In genomic region chr12:80157675-80158074, GRCm38 (mm10) we compare ENCODE assay signal across 9 mouse cellular contexts. TPM values are rescaled to one million over a fixed set of nuclear protein-coding genes. Genes with fewer than 3 reads are reported as not detected.
DNase-seq lines count a peak whose midpoint lies in the region; ATAC-seq lines count a peak whose summit lies in the region.
"Had no signal": no experiment of that assay in that cellular context is flagged by ENCODE, and none has a peak within 500 bp of the region (broad histone marks: within the 10 kb centered on the region; RNA-seq: fewer than 3 reads in every experiment).

No protein-coding gene starts in this region.

- no peaks in the 10 kb centered on the region for H3K4me1 ChIP-seq in embryonic facial prominence, embryonic 11.5 days (ENCODE audit: control insufficient read depth, insufficient read depth, low read length)
- H3K4me1 ChIP-seq in embryonic facial prominence, embryonic 10.5 days = no peaks in the 10 kb centered on the region
- H3K4me1 ChIP-seq: midbrain, embryonic 12.5 days had no signal

- H3K4me2 ChIP-seq in embryonic facial prominence, embryonic 11.5 days (ENCODE audit: low read depth, low read length) = no peak overlapping the region
- H3K4me2 ChIP-seq: midbrain, embryonic 12.5 days had no signal

- no peaks in the 10 kb centered on the region for H3K36me3 ChIP-seq in embryonic facial prominence, embryonic 11.5 days (replicated peaks; ENCODE audit: control insufficient read depth, insufficient read depth, low read depth, low read length)
- no peaks in the 10 kb centered on the region for H3K36me3 ChIP-seq in embryonic facial prominence, embryonic 10.5 days (replicated peaks)
- H3K36me3 ChIP-seq: midbrain, embryonic 12.5 days had no signal

- no peak for ATAC-seq in embryonic facial prominence, embryonic 11.5 days (replicated peaks; ENCODE audit: insufficient number of reproducible peaks, low FRiP score, low TSS enrichment, low read depth)
- ATAC-seq in megakaryocyte-erythroid progenitor cell, adult 5-6 weeks (replicated peaks; ENCODE audit: low FRiP score, low TSS enrichment, poor library complexity, severe bottlenecking) = 0 out of 2 replicates have a peak, but pooled peaks have one; percentile 47

- H3K27ac ChIP-seq in embryonic facial prominence, embryonic 11.5 days (replicated peaks; ENCODE audit: low read depth, low read length) = no peak overlapping the region
- H3K27ac ChIP-seq in embryonic facial prominence, embryonic 10.5 days (replicated peaks) = no peak overlapping the region
- H3K27ac ChIP-seq: midbrain, embryonic 12.5 days had no signal

- peak; percentile 59 for DNase-seq in embryonic facial prominence, embryonic 11.5 days (ENCODE audit: low spot score)
- DNase-seq in embryonic facial prominence, embryonic 10.5 days (ENCODE audit: low spot score) = no peak
- DNase-seq in left cerebral cortex, postnatal 25 days (ENCODE audit: low spot score in 2 of 2) = peak; percentile 45 to 58
- no peak for DNase-seq in left cerebral cortex, postnatal 4 days
- DNase-seq in R1 (ENCODE audit: low read depth, low spot score) = peak; percentile 35
- no peak for DNase-seq in gastrocnemius, postnatal 14 days
- DNase-seq in kidney, postnatal 4 days = no peak

- no peaks in the 10 kb centered on the region for H3K27me3 ChIP-seq in embryonic facial prominence, embryonic 11.5 days (ENCODE audit: control insufficient read depth, insufficient read depth, low read length)
- no peaks in the 10 kb centered on the region for H3K27me3 ChIP-seq in embryonic facial prominence, embryonic 10.5 days (replicated peaks; ENCODE audit: low read depth, poor library complexity, severe bottlenecking)

- no peak overlapping the region for H3K9ac ChIP-seq in embryonic facial prominence, embryonic 11.5 days (replicated peaks; ENCODE audit: low read length)
- H3K9ac ChIP-seq: midbrain, embryonic 12.5 days had no signal

- H3K4me3 ChIP-seq in embryonic facial prominence, embryonic 11.5 days (ENCODE audit: low read depth, low read length) = no peak overlapping the region
- no peak overlapping the region for H3K4me3 ChIP-seq in embryonic facial prominence, embryonic 10.5 days
- H3K4me3 ChIP-seq: midbrain, embryonic 12.5 days had no signal

- no peaks in the 10 kb centered on the region for H3K9me3 ChIP-seq in embryonic facial prominence, embryonic 11.5 days (replicated peaks; ENCODE audit: control insufficient read depth, low read length)
- no peaks in the 10 kb centered on the region for H3K9me3 ChIP-seq in embryonic facial prominence, embryonic 10.5 days
- H3K9me3 ChIP-seq: midbrain, embryonic 12.5 days had no signal

- 9% methylated on average over 5 of the region's 5 CpGs for WGBS in embryonic facial prominence, embryonic 11.5 days
- 15% methylated on average over 5 of the region's 5 CpGs for WGBS in embryonic facial prominence, embryonic 10.5 days

- intact Hi-C loops in left cerebral cortex, postnatal 25 days (cut with DNase I) = loop anchor here (2.0 to 5.0 kb wide), 3 partner anchors 230 to 567 kb away; partner anchors contain the start of gene Exd2
- intact Hi-C loops in left cerebral cortex, postnatal 4 days (cut with DNase I) = loop anchor here (5.0 kb wide), 1 partner anchor 230 kb away; no protein-coding TSS in a partner anchor
- intact Hi-C loops in gastrocnemius, postnatal 14 days (cut with DNase I; ENCODE audit: low total_unique reads) = loop anchor here (5.0 kb wide), 1 partner anchor 220 kb away; no protein-coding TSS in a partner anchor

RNA-seq across cellular contexts. Expression of gene Zfp36l1, which starts 44.9 kb away (rescaled TPM):
- 154 and 160 TPM in 2 replicates for polyA plus RNA-seq in embryonic facial prominence, embryonic 11.5 days (2014; fragmentation: Nextera tagmentation; extraction: Ambion mirVana)
- polyA plus RNA-seq in embryonic facial prominence, embryonic 10.5 days (2016; fragmentation: Nextera tagmentation; extraction: Ambion mirVana) = 114 and 119 TPM in 2 replicates
- total RNA-seq in left cerebral cortex, postnatal 25 days (2021) = 10 to 100 TPM; 35.3 to 42.8 TPM
- 10 to 100 TPM; 47.2 to 54.4 TPM for total RNA-seq in left cerebral cortex, postnatal 4 days (2021)
- total RNA-seq in megakaryocyte-erythroid progenitor cell, adult 5-6 weeks (2014; fragmentation: Nextera tagmentation) = 76.1 and 121 TPM in 2 replicates
- total RNA-seq in megakaryocyte-erythroid progenitor cell, adult 5-6 weeks (2017) = 12.4 and 18.5 TPM in 2 replicates
- 10 to 100 TPM; 42.4 to 53.9 TPM for total RNA-seq in gastrocnemius, postnatal 14 days (2021)

Comparison
In these comparisons a context has a peak if more than half of its experiments do, and no peak if none do; other contexts are left out.
1. DNase-seq: peak in embryonic facial prominence, embryonic 11.5 days (single experiment), left cerebral cortex, postnatal 25 days (2 of 2) and R1 (single experiment); none in embryonic facial prominence, embryonic 10.5 days (single experiment), left cerebral cortex, postnatal 4 days (single experiment), gastrocnemius, postnatal 14 days (single experiment) and kidney, postnatal 4 days (0 of 2).